Mouse (Mus musculus): ENCODE measurements at regions not wholly inside any gene's neighbourhood (a gene's known extent, or its start where the extent isn't known, plus 50 kb on each side); places are given as distances from the start of the nearest gene placed in this dataset.

GRCm38 (mm10) chr3:101657979-101658378 is 53.5 kb upstream of the Atp1a1 start:
- no peak overlapping the region for H3K9ac ChIP-seq (ENCODE audit: low read depth, low read length)
- TF ChIP-seq CTCF (IDR thresholded peaks at IDR 0.05) = no peak
- TF ChIP-seq POLR2A (IDR thresholded peaks at IDR 0.05; ENCODE audit: insufficient read depth, low read depth, low read length) = no peak
- no peak for TF ChIP-seq EP300 (IDR thresholded peaks at IDR 0.05; ENCODE audit: insufficient read depth, low read depth, low read length)

GRCm38 (mm10) chr3:101654720-101655119 is 50.2 kb upstream of the Atp1a1 start:
- Histone ChIP-seq H3K4me1 (ENCODE audit: control insufficient read depth, insufficient read depth, low read length) (no peaks in the 10 kb centered on the region), H3K4me3 (no peak overlapping the region), H3K9ac (ENCODE audit: low read depth, low read length) (no peak overlapping the region), H3K36me3 (ENCODE audit: control insufficient read depth, insufficient read depth, low read length) (no peaks in the 10 kb centered on the region), H3K27ac (no peak overlapping the region), H3K79me2 (replicated peaks; ENCODE audit: control insufficient read depth, insufficient read depth, low read length) (no peaks in the 10 kb centered on the region), H3K27me3 (ENCODE audit: control insufficient read depth, insufficient read depth, low read length) (no peaks in the 10 kb centered on the region)
- TF ChIP-seq CTCF (IDR thresholded peaks at IDR 0.05) = no peak
- no peak for TF ChIP-seq POLR2A (IDR thresholded peaks at IDR 0.05; ENCODE audit: insufficient read depth, low read depth, low read length)
- TF ChIP-seq EP300 (IDR thresholded peaks at IDR 0.05; ENCODE audit: insufficient read depth, low read depth, low read length) = no peak
- intact Hi-C loops (cut with DNase I) = no loop called here
- DNase-seq = no peak
- 91% methylated on average over 4 of the region's 4 CpGs for WGBS

More at GRCm38 (mm10) chr3:101657979-101658378, 53.5 kb upstream of the Atp1a1 start:
- intact Hi-C loops (cut with DNase I) = no loop called here
- DNase-seq = no peak
- no peaks in the 10 kb centered on the region for H3K27me3 ChIP-seq (ENCODE audit: control insufficient read depth, insufficient read depth, low read length)
- no peaks in the 10 kb centered on the region for H3K79me2 ChIP-seq (replicated peaks; ENCODE audit: control insufficient read depth, insufficient read depth, low read length)
- no peak overlapping the region for H3K4me3 ChIP-seq
- H3K4me1 ChIP-seq (ENCODE audit: control insufficient read depth, insufficient read depth, low read length) = no peaks in the 10 kb centered on the region
- no peak overlapping the region for H3K27ac ChIP-seq
- H3K36me3 ChIP-seq (ENCODE audit: control insufficient read depth, insufficient read depth, low read length) = no peaks in the 10 kb centered on the region
